ENCODE assay signal across 8 mouse cellular contexts in genomic region chr1:185203909-185204661, GRCm38 (mm10). TPM values are rescaled to one million over a fixed set of nuclear protein-coding genes. Genes with fewer than 3 reads are reported as not detected.
DNase-seq lines count a peak whose midpoint lies in the region; ATAC-seq and TF ChIP-seq lines count a peak whose summit lies in the region.

Gene Rab3gap2, plus strand, starts transcription at chr1:185204117.

- DNase-seq in c-Kit-negative CD71-positive TER-119-positive erythroid progenitor cells, embryonic 14.5 days (ENCODE audit: low read depth, low spot score), result peak; percentile 97
- DNase-seq in forebrain, embryonic 10.5 days (ENCODE audit: extremely low spot score, low spot score), result peak; percentile 96
- DNase-seq in kidney, postnatal 25 days, result peak; percentile 99
- DNase-seq in liver, embryonic 14.5 days (ENCODE audit: low read depth in 3 of 3, low spot score in 3 of 3), result peak; percentile 93 to 95 (median 94)
- DNase-seq in neural tube, embryonic 11.5 days (ENCODE audit: low spot score), result peak; percentile 99
- peak; percentile 100 for DNase-seq in stomach, postnatal 0 days (ENCODE audit: low spot score)

- H3K4me2 ChIP-seq in heart, embryonic 15.5 days, result peak within 1 kb of the TSS; percentile 75
- peak within 1 kb of the TSS; percentile 99 for H3K4me2 ChIP-seq in liver, embryonic 14.5 days (ENCODE audit: low read depth)
- H3K4me2 ChIP-seq in neural tube, embryonic 11.5 days (ENCODE audit: low read depth), result peak within 1 kb of the TSS; percentile 90
- H3K4me2 ChIP-seq in stomach, postnatal 0 days (replicated peaks; ENCODE audit: low read depth), result peak within 1 kb of the TSS; percentile 84

- TF ChIP-seq EP300 in liver, embryonic 14.5 days (IDR thresholded peaks at IDR 0.05; ENCODE audit: low read depth), result no peak
- TF ChIP-seq EP300 in stomach, postnatal 0 days (optimal IDR thresholded peaks at IDR 0.05), result no peak

- no peaks in the 10 kb centered on the region for H3K9me3 ChIP-seq in forebrain, embryonic 10.5 days
- no peaks in the 10 kb centered on the region for H3K9me3 ChIP-seq in heart, embryonic 15.5 days (replicated peaks)
- no peaks in the 10 kb centered on the region for H3K9me3 ChIP-seq in liver, embryonic 14.5 days (ENCODE audit: control insufficient read depth, low read length)
- H3K9me3 ChIP-seq in neural tube, embryonic 11.5 days (ENCODE audit: control insufficient read depth, low read length), result no peaks in the 10 kb centered on the region
- no peaks in the 10 kb centered on the region for H3K9me3 ChIP-seq in stomach, postnatal 0 days (ENCODE audit: control insufficient read depth, low read length)

- peaks cover 41% of the 10 kb centered on the region for H3K4me1 ChIP-seq in forebrain, embryonic 10.5 days
- peaks cover 22% of the 10 kb centered on the region for H3K4me1 ChIP-seq in heart, embryonic 15.5 days (replicated peaks)
- peaks cover 8 to 22% of the 10 kb centered on the region in 2 experiments for H3K4me1 ChIP-seq in liver, embryonic 14.5 days (replicated peaks; ENCODE audit: control insufficient read depth in 2 of 2, insufficient read depth in 2 of 2, low read length in 1 of 2)
- H3K4me1 ChIP-seq in neural tube, embryonic 11.5 days (ENCODE audit: control insufficient read depth, insufficient read depth, low read length), result peaks cover 8% of the 10 kb centered on the region
- peaks cover 4% of the 10 kb centered on the region; the same call in 1 of the 2 replicates for H3K4me1 ChIP-seq in stomach, postnatal 0 days (replicated peaks; ENCODE audit: control insufficient read depth, insufficient read depth)

- H3K4me3 ChIP-seq in forebrain, embryonic 10.5 days, result peak within 1 kb of the TSS; percentile 90
- H3K4me3 ChIP-seq in heart, embryonic 15.5 days, result peak within 1 kb of the TSS; percentile 97
- peak within 1 kb of the TSS; percentile 76 to 93 for H3K4me3 ChIP-seq in liver, embryonic 14.5 days (ENCODE audit: insufficient read depth in 1 of 2, low read depth in 2 of 2, low read length in 2 of 2)
- H3K4me3 ChIP-seq in neural tube, embryonic 11.5 days (ENCODE audit: low read depth, low read length), result peak within 1 kb of the TSS; percentile 73
- peak within 1 kb of the TSS; percentile 99 for H3K4me3 ChIP-seq in stomach, postnatal 0 days (ENCODE audit: low read depth, low read length)

- TF ChIP-seq CTCF in liver, embryonic 14.5 days (IDR thresholded peaks at IDR 0.05; ENCODE audit: low read depth), result no peak
- no peak for TF ChIP-seq CTCF in stomach, postnatal 0 days (IDR thresholded peaks at IDR 0.05; ENCODE audit: low read depth)

- no peaks in the 10 kb centered on the region for H3K27me3 ChIP-seq in forebrain, embryonic 10.5 days (ENCODE audit: poor library complexity, severe bottlenecking)
- H3K27me3 ChIP-seq in heart, embryonic 15.5 days, result no peaks in the 10 kb centered on the region
- no peaks in the 10 kb centered on the region for H3K27me3 ChIP-seq in liver, embryonic 14.5 days (ENCODE audit: control insufficient read depth, insufficient read depth, low read length)
- H3K27me3 ChIP-seq in neural tube, embryonic 11.5 days (ENCODE audit: control insufficient read depth, insufficient read depth, low read length), result no peaks in the 10 kb centered on the region
- no peaks in the 10 kb centered on the region for H3K27me3 ChIP-seq in stomach, postnatal 0 days (ENCODE audit: control insufficient read depth, insufficient read depth, low read length)

- peaks cover 3% of the 10 kb centered on the region; the same call in 1 of the 2 replicates for H3K36me3 ChIP-seq in forebrain, embryonic 10.5 days (replicated peaks)
- H3K36me3 ChIP-seq in heart, embryonic 15.5 days, result no peaks in the 10 kb centered on the region
- H3K36me3 ChIP-seq in liver, embryonic 14.5 days (replicated peaks; ENCODE audit: control insufficient read depth, insufficient read depth, low read depth), result no peaks in the 10 kb centered on the region; the same call in 1 of the 2 replicates
- H3K36me3 ChIP-seq in neural tube, embryonic 11.5 days (ENCODE audit: control insufficient read depth, insufficient read depth, low read length), result no peaks in the 10 kb centered on the region
- no peaks in the 10 kb centered on the region for H3K36me3 ChIP-seq in stomach, postnatal 0 days (ENCODE audit: control insufficient read depth, insufficient read depth, low read length)

- peak within 1 kb of the TSS; percentile 89 for H3K27ac ChIP-seq in forebrain, embryonic 10.5 days
- peak within 1 kb of the TSS; percentile 89 for H3K27ac ChIP-seq in heart, embryonic 15.5 days
- H3K27ac ChIP-seq in liver, embryonic 14.5 days, result peak within 1 kb of the TSS; percentile 73
- H3K27ac ChIP-seq in neural tube, embryonic 11.5 days (ENCODE audit: low read depth, low read length), result no peak within 1 kb of the TSS; the same call in 1 of the 2 replicates
- H3K27ac ChIP-seq in stomach, postnatal 0 days (replicated peaks), result peak within 1 kb of the TSS; percentile 91

- peak; percentile 81 for ATAC-seq in CD4-positive, CD25-positive, alpha-beta regulatory T cell, adult 4 months
- ATAC-seq in heart, embryonic 15.5 days (replicated peaks; ENCODE audit: insufficient number of reproducible peaks, insufficient read depth, low FRiP score, low read depth), result peak; percentile 96
- ATAC-seq in liver, embryonic 14.5 days (ENCODE audit: insufficient read depth), result peak; percentile 95
- peak; percentile 93 for ATAC-seq in neural tube, embryonic 11.5 days (ENCODE audit: insufficient read depth, low FRiP score, low TSS enrichment)
- ATAC-seq in stomach, postnatal 0 days (ENCODE audit: low FRiP score, low TSS enrichment), result peak; percentile 94

- WGBS in forebrain, embryonic 10.5 days, result under 1% methylated on average over 57 of the region's 57 CpGs
- WGBS in heart, embryonic 15.5 days, result under 1% methylated on average over 56 of the region's 57 CpGs
- WGBS in liver, embryonic 14.5 days (ENCODE audit: insufficient replicate concordance), result under 1% methylated on average over 57 of the region's 57 CpGs
- WGBS in neural tube, embryonic 11.5 days, result 0% methylated on average over 55 of the region's 57 CpGs
- under 1% methylated on average over 57 of the region's 57 CpGs for WGBS in stomach, postnatal 0 days

- H3K9ac ChIP-seq in heart, embryonic 15.5 days, result peak within 1 kb of the TSS; percentile 94
- peak within 1 kb of the TSS; percentile 87 for H3K9ac ChIP-seq in liver, embryonic 14.5 days (replicated peaks)
- H3K9ac ChIP-seq in neural tube, embryonic 11.5 days (ENCODE audit: low read length), result peak within 1 kb of the TSS; percentile 70
- peak within 1 kb of the TSS; percentile 92 for H3K9ac ChIP-seq in stomach, postnatal 0 days (ENCODE audit: low read length)

RNA-seq across cellular contexts. Expression of gene Rab3gap2, which starts in this region (rescaled TPM):
- 10 to 100 TPM; 14.7 to 20.7 TPM for polyA plus RNA-seq in CD4-positive, CD25-positive, alpha-beta regulatory T cell, adult 4 months (2017; shearing (Covaris generic))
- 18.4 and 19.0 TPM in 2 replicates for polyA plus RNA-seq in forebrain, embryonic 10.5 days (2016; fragmentation: Nextera tagmentation; extraction: Ambion mirVana)
- 15.1 and 18.6 TPM in 2 replicates for polyA plus RNA-seq in heart, embryonic 15.5 days (2015; fragmentation: Nextera tagmentation; extraction: Ambion mirVana)
- 7.7 and 9.6 TPM in 2 replicates for polyA plus RNA-seq in liver, embryonic 14.5 days (2012; rRNA removed)
- polyA plus RNA-seq in liver, embryonic 14.5 days (2014; fragmentation: Nextera tagmentation; extraction: Ambion mirVana), result 10.2 and 12.0 TPM in 2 replicates
- 24.9 and 26.4 TPM in 2 replicates for polyA plus RNA-seq in neural tube, embryonic 11.5 days (2014; fragmentation: Nextera tagmentation; extraction: Ambion mirVana)
- 12.0 and 13.1 TPM in 2 replicates for polyA plus RNA-seq in stomach, postnatal 0 days (2015; fragmentation: Nextera tagmentation; extraction: Ambion mirVana)
